Mouse (Mus musculus) limb, embryonic 12.5 days (tissue): ENCODE data around the gene Ltbp1. TPM values are rescaled to one million over a fixed set of nuclear protein-coding genes. Genes with fewer than 3 reads are reported as not detected.

Source experiments
- ATAC-seq: fragments of 200-750 bp; cut with Nextera tagmentation; 2 replicates; pipeline ENCODE4 v1.8.0; 2017; ENCODE audit warnings: low read depth, moderate TSS enrichment; ENCODE audit not compliant: insufficient number of reproducible peaks, insufficient read depth, low FRiP score, low TSS enrichment
- H3K27ac ChIP-seq: fragments of 300-500 bp; sonication (generic); 2 replicates; pipeline ENCODE4 v1.5.1; 2016; ENCODE audit warnings: mild to moderate bottlenecking, moderate library complexity
- H3K27me3 ChIP-seq: fragments of 300-500 bp; sonication (generic); 2 replicates; pipeline ENCODE4 v1.6.1; 2016; ENCODE audit warnings: mild to moderate bottlenecking, moderate library complexity
- H3K36me3 ChIP-seq: fragments of 300-500 bp; sonication (generic); 2 replicates; pipeline ENCODE4 v1.6.1; 2016; ENCODE audit warnings: mild to moderate bottlenecking, moderate library complexity
- H3K4me1 ChIP-seq: fragments of 300-500 bp; sonication (generic); replicated peaks from 2 replicates; pipeline ENCODE4 v1.6.1; 2016
- H3K4me2 ChIP-seq: fragments of 300-500 bp; sonication (generic); 2 replicates; pipeline ENCODE4 v1.6.1; 2016; ENCODE audit warnings: mild to moderate bottlenecking, moderate library complexity
- H3K4me3 ChIP-seq: fragments of 300-500 bp; sonication (generic); replicated peaks from 2 replicates; pipeline ENCODE4 v1.5.1; 2016; ENCODE audit warnings: mild to moderate bottlenecking
- H3K9ac ChIP-seq: fragments of 300-500 bp; sonication (generic); replicated peaks from 2 replicates; pipeline ENCODE4 v1.6.1; 2016; ENCODE audit warnings: mild to moderate bottlenecking, moderate library complexity
- H3K9me3 ChIP-seq: fragments of 300-500 bp; sonication (generic); 2 replicates; pipeline ENCODE4 v1.6.1; 2016; ENCODE audit warnings: mild to moderate bottlenecking, moderate library complexity
- WGBS: fragments of 180-500 bp; shearing (Covaris S2); methylation state at CpG from one replicate; pipeline ENCODE4 v1.1.7; 2016; 5-methylcytosine and 5-hydroxymethylcytosine counted together
- polyA plus RNA-seq: library from polyadenylated mRNA; unstranded; fragments of >200 nt; fragmentation: Nextera tagmentation; extraction: Ambion mirVana; gene quantifications from 2 replicates; pipeline ENCODE4 v1.2.1, GENCODE M21; 2016

The Ltbp1 gene
- polyA plus RNA-seq, 1 experiment from 2014 or later = 43.8 TPM

- Histone ChIP-seq H3K9ac (no peak overlapping the region), H3K9me3 (no peaks in the 10 kb centered on the region), H3K27me3 (no peaks in the 10 kb centered on the region), H3K36me3 (peaks cover 15% of the 10 kb centered on the region; the same call in 1 of the 2 replicates), H3K4me3 (no peak overlapping the region), H3K4me1 (peaks cover 35% of the 10 kb centered on the region), H3K4me2 (no peak overlapping the region), H3K27ac (no peak overlapping the region)
- ATAC-seq = no peak
- 85% methylated on average over 12 of the region's 12 CpGs for WGBS
These were observed 22.2 kb downstream of the Ltbp1 start for GRCm38 (mm10) chr17:75027358-75028131.

- WGBS = 79% methylated on average over 14 of the region's 14 CpGs
- H3K4me3 ChIP-seq = no peak overlapping the region
- no peaks in the 10 kb centered on the region for H3K9me3 ChIP-seq
- H3K36me3 ChIP-seq = peaks cover 7% of the 10 kb centered on the region; the same call in 1 of the 2 replicates
- H3K27me3 ChIP-seq = no peaks in the 10 kb centered on the region
- H3K9ac ChIP-seq = no peak overlapping the region
- H3K27ac ChIP-seq = no peak overlapping the region
- peaks cover 15% of the 10 kb centered on the region for H3K4me1 ChIP-seq
- H3K4me2 ChIP-seq = no peak overlapping the region
- no peak for ATAC-seq
These were observed 28.0 kb downstream of the Ltbp1 start for GRCm38 (mm10) chr17:75033356-75033755.

GRCm38 (mm10) chr17:75033872-75034615 is 28.7 kb downstream of the Ltbp1 start:
- ATAC-seq = no peak
- Histone ChIP-seq H3K4me2 (no peak overlapping the region), H3K4me3 (no peak overlapping the region), H3K4me1 (peaks cover 12% of the 10 kb centered on the region), H3K36me3 (peaks cover 7% of the 10 kb centered on the region; the same call in 1 of the 2 replicates), H3K27ac (no peak overlapping the region), H3K9ac (no peak overlapping the region), H3K9me3 (no peaks in the 10 kb centered on the region), H3K27me3 (no peaks in the 10 kb centered on the region)
- WGBS = 90% methylated on average over 21 of the region's 21 CpGs

- Histone ChIP-seq H3K27me3 (no peaks in the 10 kb centered on the region), H3K27ac (no peak overlapping the region), H3K4me1 (no peaks in the 10 kb centered on the region), H3K9ac (no peak overlapping the region), H3K4me2 (no peak overlapping the region), H3K9me3 (no peaks in the 10 kb centered on the region), H3K4me3 (no peak overlapping the region), H3K36me3 (peaks cover 13% of the 10 kb centered on the region; the same call in 1 of the 2 replicates)
- ATAC-seq = no peak
- 75% methylated on average over 6 of the region's 6 CpGs for WGBS
These were observed 31.5 kb downstream of the Ltbp1 start for GRCm38 (mm10) chr17:75036881-75037280.

GRCm38 (mm10) chr17:75039017-75039416 is 33.6 kb downstream of the Ltbp1 start:
- 75% methylated on average over 4 of the region's 4 CpGs for WGBS
- H3K9me3 ChIP-seq = no peaks in the 10 kb centered on the region
- no peak for ATAC-seq
- no peak overlapping the region for H3K4me3 ChIP-seq
- peaks cover 13% of the 10 kb centered on the region; the same call in 1 of the 2 replicates for H3K36me3 ChIP-seq
- H3K27me3 ChIP-seq = no peaks in the 10 kb centered on the region
- no peak overlapping the region for H3K9ac ChIP-seq
- H3K4me2 ChIP-seq = no peak overlapping the region
- H3K4me1 ChIP-seq = no peaks in the 10 kb centered on the region
- H3K27ac ChIP-seq = no peak overlapping the region

GRCm38 (mm10) chr17:75049366-75049969 is 44.1 kb downstream of the Ltbp1 start:
- Histone ChIP-seq H3K27ac (no peak overlapping the region), H3K9me3 (peaks cover 9% of the 10 kb centered on the region), H3K27me3 (no peaks in the 10 kb centered on the region)

GRCm38 (mm10) chr17:75051440-75051925 is 46.1 kb downstream of the Ltbp1 start:
- no peak for ATAC-seq
- H3K9ac ChIP-seq = no peak overlapping the region

More at GRCm38 (mm10) chr17:75049366-75049969, 44.1 kb downstream of the Ltbp1 start:
- H3K4me1 ChIP-seq = peaks cover 16% of the 10 kb centered on the region
- no peak for ATAC-seq
- H3K9ac ChIP-seq = no peak overlapping the region
- peaks cover 11% of the 10 kb centered on the region; the same call in 1 of the 2 replicates for H3K36me3 ChIP-seq
- WGBS = 66% methylated on average over 8 of the region's 8 CpGs
- H3K4me2 ChIP-seq = no peak overlapping the region
- H3K4me3 ChIP-seq = no peak overlapping the region

GRCm38 (mm10) chr17:75055235-75055634 is 49.9 kb downstream of the Ltbp1 start:
- H3K36me3 ChIP-seq = peaks cover 11% of the 10 kb centered on the region; the same call in 1 of the 2 replicates
- H3K9me3 ChIP-seq = no peaks in the 10 kb centered on the region; the same call in 1 of the 2 replicates
- H3K27me3 ChIP-seq = no peaks in the 10 kb centered on the region
- ATAC-seq = no peak
- H3K9ac ChIP-seq = no peak overlapping the region
- H3K4me2 ChIP-seq = no peak overlapping the region
- 80% methylated on average over 5 of the region's 5 CpGs for WGBS
- no peak overlapping the region for H3K27ac ChIP-seq
- peaks cover 10% of the 10 kb centered on the region for H3K4me1 ChIP-seq
- no peak overlapping the region for H3K4me3 ChIP-seq

More at GRCm38 (mm10) chr17:75051440-75051925, 46.1 kb downstream of the Ltbp1 start:
- H3K36me3 ChIP-seq = peaks cover 11% of the 10 kb centered on the region; the same call in 1 of the 2 replicates
- peaks cover 21% of the 10 kb centered on the region for H3K4me1 ChIP-seq
- H3K4me2 ChIP-seq = no peak overlapping the region
- H3K27me3 ChIP-seq = no peaks in the 10 kb centered on the region
- H3K9me3 ChIP-seq = no peaks in the 10 kb centered on the region; the same call in 1 of the 2 replicates
- H3K27ac ChIP-seq = no peak overlapping the region
- WGBS = 68% methylated on average over 8 of the region's 8 CpGs
- H3K4me3 ChIP-seq = no peak overlapping the region

- WGBS = 87% methylated on average over 6 of the region's 6 CpGs
- H3K9me3 ChIP-seq = no peaks in the 10 kb centered on the region; the same call in 1 of the 2 replicates
- no peak overlapping the region for H3K27ac ChIP-seq
- H3K27me3 ChIP-seq = no peaks in the 10 kb centered on the region
- H3K4me3 ChIP-seq = no peak overlapping the region
- no peak for ATAC-seq
- no peak overlapping the region for H3K4me2 ChIP-seq
- peaks cover 10% of the 10 kb centered on the region; the same call in 1 of the 2 replicates for H3K36me3 ChIP-seq
- no peak overlapping the region for H3K9ac ChIP-seq
- H3K4me1 ChIP-seq = peaks cover 10% of the 10 kb centered on the region
These were observed 50.6 kb downstream of the Ltbp1 start for GRCm38 (mm10) chr17:75055961-75056360.

- Histone ChIP-seq H3K4me1 (peaks cover 10% of the 10 kb centered on the region), H3K9ac (no peak overlapping the region), H3K4me3 (no peak overlapping the region), H3K4me2 (no peak overlapping the region), H3K9me3 (no peaks in the 10 kb centered on the region), H3K27ac (no peak overlapping the region), H3K27me3 (no peaks in the 10 kb centered on the region), H3K36me3 (peaks cover 8% of the 10 kb centered on the region; the same call in 1 of the 2 replicates)
- WGBS = 61% methylated on average over 8 of the region's 8 CpGs
- ATAC-seq = no peak
These were observed 51.3 kb downstream of the Ltbp1 start for GRCm38 (mm10) chr17:75056631-75057030.

- H3K27ac ChIP-seq = no peak overlapping the region
- no peaks in the 10 kb centered on the region for H3K27me3 ChIP-seq
- peaks cover 21% of the 10 kb centered on the region for H3K4me1 ChIP-seq
- H3K9ac ChIP-seq = no peak overlapping the region
- H3K36me3 ChIP-seq = peaks cover 28% of the 10 kb centered on the region
- H3K4me2 ChIP-seq = no peak overlapping the region
- no peak for ATAC-seq
- H3K9me3 ChIP-seq = no peaks in the 10 kb centered on the region
- no peak overlapping the region for H3K4me3 ChIP-seq
- WGBS = 91% methylated on average over 7 of the region's 7 CpGs
These were observed 61.0 kb downstream of the Ltbp1 start for GRCm38 (mm10) chr17:75066340-75066739.
